Mouse (Mus musculus) erythroblast, embryonic 14.5 days (primary cell): ENCODE results near the gene Tuba4a. TPM values are rescaled to one million over a fixed set of nuclear protein-coding genes. Genes with fewer than 3 reads are reported as not detected.
A peak's percentile ranks its signal among the peaks of the same experiment; 100 is the strongest.

Source experiments
- H3K27me3 ChIP-seq: 2 replicates; pipeline ENCODE4 v1.6.1; 2012; ENCODE audit warnings: inconsistent platforms; ENCODE audit not compliant: control insufficient read depth
- H3K36me3 ChIP-seq: 2 replicates; pipeline ENCODE4 v1.6.1; 2012; ENCODE audit warnings: mild to moderate bottlenecking, inconsistent platforms; ENCODE audit not compliant: control insufficient read depth
- H3K4me1 ChIP-seq: 2 replicates; pipeline ENCODE4 v1.6.1; 2012; ENCODE audit warnings: inconsistent platforms; ENCODE audit not compliant: control insufficient read depth
- H3K4me3 ChIP-seq: replicated peaks from 2 replicates; pipeline ENCODE3; 2012; ENCODE audit warnings: moderate library complexity, mild to moderate bottlenecking, inconsistent platforms
- H3K9me3 ChIP-seq: 2 replicates; pipeline ENCODE4 v1.6.1; 2012; ENCODE audit warnings: low read length, inconsistent platforms, mixed read lengths; ENCODE audit not compliant: control insufficient read depth
- GATA1 ChIP-seq: IDR thresholded peaks from 2 replicates; pipeline ENCODE4 v1.6.1; 2012; ENCODE audit warnings: low read length, inconsistent platforms, mixed read lengths
- TAL1 ChIP-seq: IDR thresholded peaks from 3 replicates; pipeline ENCODE4 v1.6.1; 2012; ENCODE audit warnings: low read length, inconsistent platforms, mixed read lengths
- polyA plus RNA-seq: library from polyadenylated mRNA; stranded (reverse); fragments of >175 nt; gene quantifications from 2 replicates; pipeline ENCODE4 v1.2.3, GENCODE M21; 2012

The Tuba4a gene
- polyA plus RNA-seq, 1 experiment, result 5.9 TPM

- no peak overlapping the region for H3K4me3 ChIP-seq
- H3K27me3 ChIP-seq, result peaks cover 10% of the 10 kb centered on the region
- TF ChIP-seq TAL1 (no peak), GATA1 (no peak)
- peaks cover 67% of the 10 kb centered on the region for H3K4me1 ChIP-seq
- H3K9me3 ChIP-seq, result no peaks in the 10 kb centered on the region
- H3K36me3 ChIP-seq, result no peaks in the 10 kb centered on the region
These were observed 6.5 kb upstream of the Tuba4a start for GRCm38 (mm10) chr1:75226138-75226537.

GRCm38 (mm10) chr1:75225473-75225872 is 5.8 kb upstream of the Tuba4a start:
- Histone ChIP-seq H3K36me3 (no peaks in the 10 kb centered on the region), H3K4me1 (peaks cover 61% of the 10 kb centered on the region), H3K4me3 (no peak overlapping the region), H3K9me3 (no peaks in the 10 kb centered on the region), H3K27me3 (peaks cover 17% of the 10 kb centered on the region)
- TF ChIP-seq GATA1 (no peak), TAL1 (no peak)

GRCm38 (mm10) chr1:75223532-75223931 is 3.9 kb upstream of the Tuba4a start:
- TF ChIP-seq TAL1, result no peak
- no peak for TF ChIP-seq GATA1
- peaks cover 55% of the 10 kb centered on the region for H3K4me1 ChIP-seq
- H3K4me3 ChIP-seq, result no peak overlapping the region
- H3K36me3 ChIP-seq, result no peaks in the 10 kb centered on the region
- no peaks in the 10 kb centered on the region; the same call in 1 of the 2 replicates for H3K9me3 ChIP-seq
- H3K27me3 ChIP-seq, result peaks cover 30% of the 10 kb centered on the region

- Histone ChIP-seq H3K4me3 (no peak overlapping the region), H3K27me3 (peaks cover 30% of the 10 kb centered on the region), H3K36me3 (peaks cover 2% of the 10 kb centered on the region), H3K4me1 (peaks cover 55% of the 10 kb centered on the region), H3K9me3 (no peaks in the 10 kb centered on the region; the same call in 1 of the 2 replicates)
- no peak for TF ChIP-seq TAL1
- TF ChIP-seq GATA1, result no peak
These were observed 3.3 kb upstream of the Tuba4a start for GRCm38 (mm10) chr1:75222926-75223325.

- Histone ChIP-seq H3K4me1 (peaks cover 55% of the 10 kb centered on the region), H3K27me3 (peaks cover 30% of the 10 kb centered on the region), H3K9me3 (no peaks in the 10 kb centered on the region; the same call in 1 of the 2 replicates), H3K36me3 (peaks cover 15% of the 10 kb centered on the region), H3K4me3 (no peak overlapping the region)
- no peak for TF ChIP-seq GATA1
- no peak for TF ChIP-seq TAL1
These were observed 1.9 kb upstream of the Tuba4a start for GRCm38 (mm10) chr1:75221538-75221937.

- no peak for TF ChIP-seq TAL1
- TF ChIP-seq GATA1, result no peak
- peaks cover 64% of the 10 kb centered on the region for H3K4me1 ChIP-seq
These were observed 587 bp downstream of the Tuba4a start for GRCm38 (mm10) chr1:75219078-75219477.

GRCm38 (mm10) chr1:75218227-75219001 is 1.3 kb downstream of the Tuba4a start:
- H3K4me1 ChIP-seq, result peaks cover 67% of the 10 kb centered on the region
- H3K4me3 ChIP-seq, result peak overlapping the region; percentile 85
- peaks cover 27% of the 10 kb centered on the region for H3K27me3 ChIP-seq

More at GRCm38 (mm10) chr1:75219078-75219477, 587 bp downstream of the Tuba4a start:
- no peaks in the 10 kb centered on the region; the same call in 1 of the 2 replicates for H3K9me3 ChIP-seq
- H3K36me3 ChIP-seq, result peaks cover 40% of the 10 kb centered on the region
- H3K4me3 ChIP-seq, result peak overlapping the region; percentile 85
- peaks cover 30% of the 10 kb centered on the region for H3K27me3 ChIP-seq

GRCm38 (mm10) chr1:75217893-75218226 is 1.8 kb downstream of the Tuba4a start:
- Histone ChIP-seq H3K4me1 (peaks cover 71% of the 10 kb centered on the region), H3K36me3 (peaks cover 52% of the 10 kb centered on the region), H3K9me3 (no peaks in the 10 kb centered on the region; the same call in 1 of the 2 replicates), H3K27me3 (peaks cover 27% of the 10 kb centered on the region), H3K4me3 (peak overlapping the region; percentile 85)
- TF ChIP-seq GATA1, result no peak
- no peak for TF ChIP-seq TAL1

More at GRCm38 (mm10) chr1:75218227-75219001, 1.3 kb downstream of the Tuba4a start:
- H3K36me3 ChIP-seq, result peaks cover 47% of the 10 kb centered on the region
- H3K9me3 ChIP-seq, result no peaks in the 10 kb centered on the region; the same call in 1 of the 2 replicates
- TF ChIP-seq GATA1, result no peak
- no peak for TF ChIP-seq TAL1

- peak overlapping the region; percentile 85 for H3K4me3 ChIP-seq
- peaks cover 80% of the 10 kb centered on the region for H3K4me1 ChIP-seq
- H3K27me3 ChIP-seq, result peaks cover 27% of the 10 kb centered on the region
- no peaks in the 10 kb centered on the region; the same call in 1 of the 2 replicates for H3K9me3 ChIP-seq
- TF ChIP-seq TAL1 (no peak), GATA1 (no peak)
- H3K36me3 ChIP-seq, result peaks cover 61% of the 10 kb centered on the region
These were observed 2.7 kb downstream of the Tuba4a start for GRCm38 (mm10) chr1:75216797-75217585.
